Mouse (Mus musculus): Measurements from ENCODE around the gene Myh2. TPM values are rescaled to one million over a fixed set of nuclear protein-coding genes. Genes with fewer than 3 reads are reported as not detected.

Myh2 gene
- polyA plus RNA-seq, 1 experiment from 2014 or later = not detected

- Histone ChIP-seq H3K4me3 (ENCODE audit: low read depth, low read length) (no peak overlapping the region), H3K36me3 (ENCODE audit: insufficient read depth) (no peaks in the 10 kb centered on the region), H3K27me3 (ENCODE audit: insufficient read depth, low read length) (no peaks in the 10 kb centered on the region), H3K9me3 (ENCODE audit: low read depth, low read length) (no peaks in the 10 kb centered on the region), H3K9ac (no peak overlapping the region), H3K4me1 (ENCODE audit: insufficient read depth) (no peaks in the 10 kb centered on the region), H3K4me2 (no peak overlapping the region), H3K27ac (ENCODE audit: low read depth) (no peak overlapping the region)
- TF ChIP-seq CTCF (IDR thresholded peaks at IDR 0.05; ENCODE audit: low read depth) = no peak
- DNase-seq (no peak), ATAC-seq (ENCODE audit: insufficient read depth) (no peak)
- WGBS = 80% methylated on average over 4 of the region's 4 CpGs
Observed at GRCm38 (mm10) chr11:67146409-67147282, 24.2 kb upstream of the Myh2 start.

GRCm38 (mm10) chr11:67147283-67147921 is 23.4 kb upstream of the Myh2 start:
- H3K4me1 ChIP-seq (ENCODE audit: insufficient read depth) = no peaks in the 10 kb centered on the region
- WGBS = 87% methylated on average over 12 of the region's 12 CpGs

GRCm38 (mm10) chr11:67148286-67149012 is 22.4 kb upstream of the Myh2 start:
- no peak for ATAC-seq (ENCODE audit: insufficient read depth)
- WGBS = 72% methylated on average over 4 of the region's 4 CpGs

More at GRCm38 (mm10) chr11:67147283-67147921, 23.4 kb upstream of the Myh2 start:
- H3K9me3 ChIP-seq (ENCODE audit: low read depth, low read length) = no peaks in the 10 kb centered on the region
- DNase-seq = no peak
- TF ChIP-seq CTCF (IDR thresholded peaks at IDR 0.05; ENCODE audit: low read depth) = no peak
- no peak overlapping the region for H3K27ac ChIP-seq (ENCODE audit: low read depth)
- H3K36me3 ChIP-seq (ENCODE audit: insufficient read depth) = no peaks in the 10 kb centered on the region
- H3K4me3 ChIP-seq (ENCODE audit: low read depth, low read length) = no peak overlapping the region
- no peak for ATAC-seq (ENCODE audit: insufficient read depth)
- no peaks in the 10 kb centered on the region for H3K27me3 ChIP-seq (ENCODE audit: insufficient read depth, low read length)
- no peak overlapping the region for H3K4me2 ChIP-seq
- no peak overlapping the region for H3K9ac ChIP-seq

DNA sequence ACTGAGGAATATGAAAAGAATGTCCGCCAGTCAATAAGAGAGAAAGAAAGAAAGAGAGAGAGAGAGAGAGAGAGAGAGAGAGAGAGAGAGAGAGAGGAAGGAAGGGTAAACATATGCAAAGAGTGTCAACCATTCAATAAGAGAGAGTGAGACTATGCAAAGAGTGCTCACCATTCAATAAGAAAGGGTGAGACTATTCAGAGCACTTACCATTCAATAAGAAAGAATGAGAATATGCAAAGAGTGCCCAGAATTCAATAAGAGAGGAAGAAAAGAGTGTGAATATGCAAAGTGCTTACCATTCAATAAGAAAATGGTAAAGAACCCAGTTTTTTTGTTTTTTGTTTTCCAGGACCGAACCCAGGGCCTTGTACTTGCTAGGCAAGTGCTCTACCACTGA is 20.6 kb upstream of the Myh2 start:
- Histone ChIP-seq H3K4me3 (ENCODE audit: low read depth, low read length) (no peak overlapping the region), H3K36me3 (ENCODE audit: insufficient read depth) (no peaks in the 10 kb centered on the region), H3K9me3 (ENCODE audit: low read depth, low read length) (no peaks in the 10 kb centered on the region), H3K27me3 (ENCODE audit: insufficient read depth, low read length) (no peaks in the 10 kb centered on the region), H3K27ac (ENCODE audit: low read depth) (no peak overlapping the region), H3K9ac (no peak overlapping the region), H3K4me2 (no peak overlapping the region), H3K4me1 (ENCODE audit: insufficient read depth) (no peaks in the 10 kb centered on the region)
- 87% methylated on average over 2 of the region's 2 CpGs for WGBS
- no peak for DNase-seq
- ATAC-seq (ENCODE audit: insufficient read depth) = no peak
- no peak for TF ChIP-seq CTCF (IDR thresholded peaks at IDR 0.05; ENCODE audit: low read depth)

More at GRCm38 (mm10) chr11:67148286-67149012, 22.4 kb upstream of the Myh2 start:
- H3K9me3 ChIP-seq (ENCODE audit: low read depth, low read length) = no peaks in the 10 kb centered on the region
- no peaks in the 10 kb centered on the region for H3K27me3 ChIP-seq (ENCODE audit: insufficient read depth, low read length)
- DNase-seq = no peak
- no peak for TF ChIP-seq CTCF (IDR thresholded peaks at IDR 0.05; ENCODE audit: low read depth)
- H3K36me3 ChIP-seq (ENCODE audit: insufficient read depth) = no peaks in the 10 kb centered on the region
- no peaks in the 10 kb centered on the region for H3K4me1 ChIP-seq (ENCODE audit: insufficient read depth)
- H3K27ac ChIP-seq (ENCODE audit: low read depth) = no peak overlapping the region
- no peak overlapping the region for H3K4me2 ChIP-seq
- no peak overlapping the region for H3K9ac ChIP-seq
- H3K4me3 ChIP-seq (ENCODE audit: low read depth, low read length) = no peak overlapping the region

GRCm38 (mm10) chr11:67151159-67151558 is 19.7 kb upstream of the Myh2 start:
- DNase-seq (no peak), ATAC-seq (ENCODE audit: insufficient read depth) (no peak)
- Histone ChIP-seq H3K27ac (ENCODE audit: low read depth) (no peak overlapping the region), H3K27me3 (ENCODE audit: insufficient read depth, low read length) (no peaks in the 10 kb centered on the region), H3K4me2 (no peak overlapping the region), H3K36me3 (ENCODE audit: insufficient read depth) (no peaks in the 10 kb centered on the region), H3K9me3 (ENCODE audit: low read depth, low read length) (no peaks in the 10 kb centered on the region), H3K4me1 (ENCODE audit: insufficient read depth) (no peaks in the 10 kb centered on the region), H3K4me3 (ENCODE audit: low read depth, low read length) (no peak overlapping the region), H3K9ac (no peak overlapping the region)
- WGBS = 75% methylated on average over 3 of the region's 3 CpGs
- TF ChIP-seq CTCF (IDR thresholded peaks at IDR 0.05; ENCODE audit: low read depth) = no peak

GRCm38 (mm10) chr11:67151651-67152630 is 18.9 kb upstream of the Myh2 start:
- TF ChIP-seq CTCF (IDR thresholded peaks at IDR 0.05; ENCODE audit: low read depth) = no peak
- H3K9ac ChIP-seq = no peak overlapping the region
- no peaks in the 10 kb centered on the region for H3K36me3 ChIP-seq (ENCODE audit: insufficient read depth)
- no peak overlapping the region for H3K27ac ChIP-seq (ENCODE audit: low read depth)
- no peak overlapping the region for H3K4me3 ChIP-seq (ENCODE audit: low read depth, low read length)
- DNase-seq (no peak), ATAC-seq (ENCODE audit: insufficient read depth) (no peak)
- H3K9me3 ChIP-seq (ENCODE audit: low read depth, low read length) = no peaks in the 10 kb centered on the region
- no peak overlapping the region for H3K4me2 ChIP-seq
- no peaks in the 10 kb centered on the region for H3K27me3 ChIP-seq (ENCODE audit: insufficient read depth, low read length)
- H3K4me1 ChIP-seq (ENCODE audit: insufficient read depth) = no peaks in the 10 kb centered on the region
- 84% methylated on average over 16 of the region's 16 CpGs for WGBS

Data from lung, embryonic 14.5 days (tissue).